Mouse (Mus musculus): Measurements from ENCODE around the gene Akirin2.

DNA sequence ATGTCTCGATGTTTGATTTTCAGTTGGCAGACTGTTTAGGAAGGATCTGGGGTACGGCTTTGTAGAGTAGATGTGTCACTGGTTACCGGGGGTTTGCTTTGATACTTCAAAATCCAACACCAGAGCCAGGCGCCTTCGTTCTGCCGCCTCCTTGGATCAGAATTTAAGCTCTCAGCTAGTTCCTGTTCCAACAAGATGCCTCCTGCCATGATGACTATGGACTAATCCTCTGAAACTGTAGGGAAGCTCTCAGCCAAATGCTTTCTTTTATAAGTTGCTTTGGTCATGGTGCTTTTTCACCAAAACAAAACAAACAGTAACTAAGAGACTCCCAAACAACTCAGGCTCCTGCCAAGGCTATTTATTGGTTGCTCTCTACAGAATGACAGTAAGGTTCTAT, 52.4 kb downstream of the Akirin2 start:
- TF ChIP-seq CTCF (IDR thresholded peaks at IDR 0.05; ENCODE audit: low read depth, low read length) (no peak), POLR2A (IDR thresholded peaks at IDR 0.05; ENCODE audit: borderline replicate concordance, low read depth, low read length) (no peak)
